Mouse (Mus musculus): ENCODE results near the gene Plp2. TPM values are rescaled to one million over a fixed set of nuclear protein-coding genes. Genes with fewer than 3 reads are reported as not detected.

The Plp2 gene
- polyA plus RNA-seq, 1 experiment = 549 TPM

GRCm38 (mm10) chrX:7670390-7670881, 754 bp downstream of the Plp2 start:
- H3ac ChIP-seq (ENCODE audit: control insufficient read depth, insufficient read length, low read depth) = peak overlapping the region; percentile 99
- H3K36me3 ChIP-seq (ENCODE audit: control insufficient read depth, insufficient read depth) = peaks cover 24% of the 10 kb centered on the region
- TF ChIP-seq CTCF (IDR thresholded peaks at IDR 0.05; ENCODE audit: control insufficient read depth, insufficient read depth, insufficient read length) (no peak), USF1 (IDR thresholded peaks at IDR 0.05; ENCODE audit: low read depth) (no peak), MYOG (IDR thresholded peaks at IDR 0.05; ENCODE audit: control insufficient read depth, extremely low read depth, insufficient read length) (no peak), FOSL1 (IDR thresholded peaks at IDR 0.05; ENCODE audit: insufficient read depth, low read length, poor library complexity, severe bottlenecking) (no peak), MYOD1 (IDR thresholded peaks at IDR 0.05; ENCODE audit: control insufficient read depth, insufficient read length, low read depth) (no peak)
- H3K79me2 ChIP-seq (ENCODE audit: control insufficient read depth, insufficient read depth) = peaks cover 33% of the 10 kb centered on the region
- peaks cover 19% of the 10 kb centered on the region for H3K79me3 ChIP-seq (ENCODE audit: low read depth)
- H3K27me3 ChIP-seq (ENCODE audit: control insufficient read depth, insufficient read depth, insufficient read length) = no peaks in the 10 kb centered on the region
- H3K4me3 ChIP-seq (ENCODE audit: insufficient read depth, poor library complexity, severe bottlenecking) = peak overlapping the region; percentile 71

GRCm38 (mm10) chrX:7665739-7666502, 5.3 kb downstream of the Plp2 start:
- no peak overlapping the region for H3ac ChIP-seq (ENCODE audit: control insufficient read depth, insufficient read length, low read depth)
- no peak overlapping the region for H3K4me3 ChIP-seq (ENCODE audit: insufficient read depth, poor library complexity, severe bottlenecking)
- no peak for TF ChIP-seq USF1 (IDR thresholded peaks at IDR 0.05; ENCODE audit: low read depth)
- H3K79me2 ChIP-seq (ENCODE audit: control insufficient read depth, insufficient read depth) = peaks cover 21% of the 10 kb centered on the region
- H3K27me3 ChIP-seq (ENCODE audit: control insufficient read depth, insufficient read depth, insufficient read length) = no peaks in the 10 kb centered on the region
- peaks cover 16% of the 10 kb centered on the region for H3K79me3 ChIP-seq (ENCODE audit: low read depth)
- H3K36me3 ChIP-seq (ENCODE audit: control insufficient read depth, insufficient read depth) = peaks cover 24% of the 10 kb centered on the region

- H3K79me2 ChIP-seq (ENCODE audit: control insufficient read depth, insufficient read depth) = peaks cover 14% of the 10 kb centered on the region
- H3K36me3 ChIP-seq (ENCODE audit: control insufficient read depth, insufficient read depth) = peaks cover 20% of the 10 kb centered on the region
- no peak overlapping the region for H3ac ChIP-seq (ENCODE audit: control insufficient read depth, insufficient read length, low read depth)
- H3K27me3 ChIP-seq (ENCODE audit: control insufficient read depth, insufficient read depth, insufficient read length) = no peaks in the 10 kb centered on the region
- peaks cover 8% of the 10 kb centered on the region for H3K79me3 ChIP-seq (ENCODE audit: low read depth)
- H3K4me3 ChIP-seq (ENCODE audit: insufficient read depth, poor library complexity, severe bottlenecking) = no peak overlapping the region
- TF ChIP-seq CEBPB (IDR thresholded peaks at IDR 0.05; ENCODE audit: low read depth) (no peak), FOSL1 (IDR thresholded peaks at IDR 0.05; ENCODE audit: insufficient read depth, low read length, poor library complexity, severe bottlenecking) (no peak), MYOG (IDR thresholded peaks at IDR 0.05; ENCODE audit: control insufficient read depth, extremely low read depth, insufficient read length) (no peak)
Observed at GRCm38 (mm10) chrX:7664791-7665190, 6.4 kb downstream of the Plp2 start.

GRCm38 (mm10) chrX:7662936-7663335, 8.3 kb downstream of the Plp2 start:
- Histone ChIP-seq H3K79me2 (ENCODE audit: control insufficient read depth, insufficient read depth) (no peaks in the 10 kb centered on the region), H3K79me3 (ENCODE audit: low read depth) (no peaks in the 10 kb centered on the region), H3K36me3 (ENCODE audit: control insufficient read depth, insufficient read depth) (peaks cover 9% of the 10 kb centered on the region), H3K27me3 (ENCODE audit: control insufficient read depth, insufficient read depth, insufficient read length) (no peaks in the 10 kb centered on the region), H3K4me3 (ENCODE audit: insufficient read depth, poor library complexity, severe bottlenecking) (no peak overlapping the region), H3ac (ENCODE audit: control insufficient read depth, insufficient read length, low read depth) (no peak overlapping the region)
- TF ChIP-seq MAX (IDR thresholded peaks at IDR 0.05) = no peak
- TF ChIP-seq MYOD1 (IDR thresholded peaks at IDR 0.05; ENCODE audit: control insufficient read depth, insufficient read length, low read depth) = no peak
- TF ChIP-seq FOSL1 (IDR thresholded peaks at IDR 0.05; ENCODE audit: insufficient read depth, low read length, poor library complexity, severe bottlenecking) = no peak
- no peak for TF ChIP-seq USF1 (IDR thresholded peaks at IDR 0.05; ENCODE audit: low read depth)
- TF ChIP-seq MYOG (IDR thresholded peaks at IDR 0.05; ENCODE audit: control insufficient read depth, extremely low read depth, insufficient read length) = no peak
- no peak for TF ChIP-seq CTCF (IDR thresholded peaks at IDR 0.05; ENCODE audit: control insufficient read depth, insufficient read depth, insufficient read length)
- TF ChIP-seq CEBPB (IDR thresholded peaks at IDR 0.05; ENCODE audit: low read depth) = no peak

- H3ac ChIP-seq (ENCODE audit: control insufficient read depth, insufficient read length, low read depth) = no peak overlapping the region
- H3K36me3 ChIP-seq (ENCODE audit: control insufficient read depth, insufficient read depth) = peaks cover 3% of the 10 kb centered on the region
- H3K27me3 ChIP-seq (ENCODE audit: control insufficient read depth, insufficient read depth, insufficient read length) = no peaks in the 10 kb centered on the region
- no peaks in the 10 kb centered on the region for H3K79me2 ChIP-seq (ENCODE audit: control insufficient read depth, insufficient read depth)
- no peak overlapping the region for H3K4me3 ChIP-seq (ENCODE audit: insufficient read depth, poor library complexity, severe bottlenecking)
- H3K79me3 ChIP-seq (ENCODE audit: low read depth) = no peaks in the 10 kb centered on the region
- TF ChIP-seq MYOG (IDR thresholded peaks at IDR 0.05; ENCODE audit: control insufficient read depth, extremely low read depth, insufficient read length) (no peak), CEBPB (IDR thresholded peaks at IDR 0.05; ENCODE audit: low read depth) (no peak), MYOD1 (IDR thresholded peaks at IDR 0.05; ENCODE audit: control insufficient read depth, insufficient read length, low read depth) (no peak), USF1 (IDR thresholded peaks at IDR 0.05; ENCODE audit: low read depth) (no peak)
Observed at GRCm38 (mm10) chrX:7661086-7661485, 10.1 kb downstream of the Plp2 start.

- TF ChIP-seq MAX (IDR thresholded peaks at IDR 0.05) = no peak
- no peak for TF ChIP-seq CTCF (IDR thresholded peaks at IDR 0.05; ENCODE audit: control insufficient read depth, insufficient read depth, insufficient read length)
- TF ChIP-seq USF1 (IDR thresholded peaks at IDR 0.05; ENCODE audit: low read depth) = no peak
- TF ChIP-seq CEBPB (IDR thresholded peaks at IDR 0.05; ENCODE audit: low read depth) = no peak
- TF ChIP-seq MYOG (IDR thresholded peaks at IDR 0.05; ENCODE audit: control insufficient read depth, extremely low read depth, insufficient read length) = no peak
- no peak for TF ChIP-seq MYOD1 (IDR thresholded peaks at IDR 0.05; ENCODE audit: control insufficient read depth, insufficient read length, low read depth)
- no peak for TF ChIP-seq FOSL1 (IDR thresholded peaks at IDR 0.05; ENCODE audit: insufficient read depth, low read length, poor library complexity, severe bottlenecking)
- Histone ChIP-seq H3K36me3 (ENCODE audit: control insufficient read depth, insufficient read depth) (no peaks in the 10 kb centered on the region), H3K27me3 (ENCODE audit: control insufficient read depth, insufficient read depth, insufficient read length) (no peaks in the 10 kb centered on the region), H3K79me3 (ENCODE audit: low read depth) (no peaks in the 10 kb centered on the region), H3ac (ENCODE audit: control insufficient read depth, insufficient read length, low read depth) (no peak overlapping the region), H3K4me3 (ENCODE audit: insufficient read depth, poor library complexity, severe bottlenecking) (no peak overlapping the region), H3K79me2 (ENCODE audit: control insufficient read depth, insufficient read depth) (no peaks in the 10 kb centered on the region)
Observed at GRCm38 (mm10) chrX:7658785-7659589, 12.2 kb downstream of the Plp2 start.
